Mouse (Mus musculus): ENCODE data around the gene Mrgprb4. TPM values are rescaled to one million over a fixed set of nuclear protein-coding genes. Genes with fewer than 3 reads are reported as not detected.

Mrgprb4 gene
- not detected in 2 replicates for polyA plus RNA-seq (2012)

GRCm38 (mm10) chr7:48199188-48199587, at the start of gene Mrgprb4:
Mrgprb4 (minus strand) TSS chr7:48199288.

GRCm38 (mm10) chr7:48168919-48169318, 30.2 kb downstream of the Mrgprb4 start, which contains the start of gene Mrgprb5:
Mrgprb5 (minus strand) TSS chr7:48169019.

Other genes with a start within 250 kb of the Mrgprb4 start
- not detected in 2 replicates for gene Mrgpra4, start 217.2 kb downstream of the Mrgprb4 start, polyA plus RNA-seq (2012)
- not detected in 2 replicates for gene Mrgprx1, start 171.7 kb downstream of the Mrgprb4 start, polyA plus RNA-seq (2012)
- gene Mrgprb5, start 30.3 kb downstream of the Mrgprb4 start, polyA plus RNA-seq (2012) = not detected in 2 replicates
- gene Mrgprb8, start 189.2 kb upstream of the Mrgprb4 start, polyA plus RNA-seq (2012) = not detected in 2 replicates